In the genomic region with DNA sequence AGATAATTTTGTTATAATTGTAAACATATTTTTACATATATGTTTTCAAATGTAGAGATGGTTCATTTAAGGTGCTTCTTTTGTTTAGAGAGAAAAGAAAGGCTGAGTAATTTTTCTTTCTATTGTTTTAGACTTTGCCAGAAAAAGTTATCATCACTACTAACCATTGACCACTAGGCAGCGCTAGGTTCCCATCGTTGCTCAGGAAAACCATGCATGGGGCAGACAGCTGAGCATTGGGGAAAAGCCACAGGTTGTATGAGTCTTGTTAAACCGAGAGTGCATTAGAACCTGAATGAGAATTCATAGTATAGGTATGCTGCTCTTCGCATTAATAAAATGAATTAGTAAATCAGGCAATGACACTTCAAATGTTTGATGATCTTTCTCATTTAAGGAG, we compare ENCODE assay signal across 10 mouse cellular contexts.
A peak's percentile ranks its signal among the peaks of the same experiment; 100 is the strongest.
DNase-seq lines count a peak whose midpoint lies in the region; ATAC-seq and TF ChIP-seq lines count a peak whose summit lies in the region.
"Had no signal": no experiment of that assay in that cellular context is flagged by ENCODE, and none has a peak within 500 bp of the region (broad histone marks: within the 10 kb centered on the region; RNA-seq: fewer than 3 reads in every experiment).

No protein-coding gene starts in this region.

- no peaks in the 10 kb centered on the region for H3K4me1 ChIP-seq in cerebellum, adult 2 months (ENCODE audit: control insufficient read depth, insufficient read depth, low read length)
- no peaks in the 10 kb centered on the region for H3K4me1 ChIP-seq in liver, postnatal 0 days (ENCODE audit: insufficient read depth)
- H3K4me1 ChIP-seq: limb, embryonic 12.5 days; stomach, embryonic 15.5 days had no signal

- H3K27me3 ChIP-seq in cerebellum, adult 2 months (ENCODE audit: control insufficient read depth, insufficient read depth, low read length) = no peaks in the 10 kb centered on the region
- H3K27me3 ChIP-seq in liver, postnatal 0 days (ENCODE audit: insufficient read depth, low read length) = no peaks in the 10 kb centered on the region
- H3K27me3 ChIP-seq: limb, embryonic 12.5 days; stomach, embryonic 15.5 days had no signal

- H3K9me3 ChIP-seq in liver, postnatal 0 days (ENCODE audit: low read length) = no peaks in the 10 kb centered on the region
- H3K9me3 ChIP-seq: stomach, embryonic 15.5 days had no signal

- no peak for TF ChIP-seq EP300 in liver, postnatal 0 days (IDR thresholded peaks at IDR 0.05; ENCODE audit: low read depth)

- no peak for ATAC-seq in liver, postnatal 0 days

- H3K4me3 ChIP-seq in cerebellum, adult 2 months (replicated peaks; ENCODE audit: insufficient read depth, low read depth, low read length) = no peak overlapping the region
- no peak overlapping the region for H3K4me3 ChIP-seq in liver, postnatal 0 days (ENCODE audit: low read depth, low read length)
- H3K4me3 ChIP-seq: limb, embryonic 12.5 days; stomach, embryonic 15.5 days had no signal

- H3K27ac ChIP-seq in cerebellum, adult 2 months (ENCODE audit: insufficient read depth, low read length) = no peak overlapping the region
- no peak overlapping the region for H3K27ac ChIP-seq in liver, postnatal 0 days (ENCODE audit: low read depth)
- H3K27ac ChIP-seq: limb, embryonic 12.5 days; stomach, embryonic 15.5 days had no signal

- WGBS in cerebellum, adult 2 months = 11% methylated on average over 4 of the region's 4 CpGs
- WGBS in liver, postnatal 0 days (ENCODE audit: insufficient replicate concordance) = 10% methylated on average over 4 of the region's 4 CpGs

- DNase-seq in kidney, adult 9 months = peak; percentile 5
- no peak for DNase-seq in kidney, adult 18-20 months
- DNase-seq in ES-CJ7 (ENCODE audit: low read depth, low spot score) = peak; percentile 42
- peak; percentile 56 to 58 for DNase-seq in cerebellum, adult 2 months
- DNase-seq in frontal cortex, postnatal 36 days (ENCODE audit: low spot score in 2 of 2) = peak; percentile 19 to 37
- DNase-seq in liver, postnatal 0 days = peak; percentile 28
- no peak for DNase-seq in thymus, postnatal 10 days (ENCODE audit: low spot score in 2 of 2)
- no peak for DNase-seq in urinary bladder, postnatal 14 days (ENCODE audit: low spot score)

- no peaks in the 10 kb centered on the region for H3K36me3 ChIP-seq in liver, postnatal 0 days (replicated peaks; ENCODE audit: insufficient read depth, low read length)
- H3K36me3 ChIP-seq: limb, embryonic 12.5 days; stomach, embryonic 15.5 days had no signal

- TF ChIP-seq CTCF in cerebellum, adult 2 months (IDR thresholded peaks at IDR 0.05; ENCODE audit: borderline replicate concordance, insufficient read depth, low read depth, low read length) = peak; percentile 90
- TF ChIP-seq CTCF in liver, postnatal 0 days (IDR thresholded peaks at IDR 0.05; ENCODE audit: low read depth) = peak; percentile 73

- H3K9ac ChIP-seq in liver, postnatal 0 days (replicated peaks) = no peak overlapping the region
- H3K9ac ChIP-seq: limb, embryonic 12.5 days; stomach, embryonic 15.5 days had no signal

- no peak overlapping the region for H3K4me2 ChIP-seq in liver, postnatal 0 days (ENCODE audit: low read depth, low read length)
- H3K4me2 ChIP-seq: limb, embryonic 12.5 days; stomach, embryonic 15.5 days had no signal

- TF ChIP-seq POLR2A in cerebellum, adult 2 months (IDR thresholded peaks at IDR 0.05; ENCODE audit: borderline replicate concordance, insufficient read depth, low read length) = no peak

Comparison
In these comparisons a context has a peak if more than half of its experiments do, and no peak if none do; other contexts are left out.
1. DNase-seq: peak in kidney, adult 9 months (single experiment), ES-CJ7 (single experiment), cerebellum, adult 2 months (2 of 2), frontal cortex, postnatal 36 days (2 of 2) and liver, postnatal 0 days (single experiment); none in kidney, adult 18-20 months (single experiment), thymus, postnatal 10 days (0 of 2) and urinary bladder, postnatal 14 days (single experiment).